Mouse (Mus musculus): ENCODE measurements around the gene Atp5j2.
"Not testable (repeated sequence)": the region's sequence is repeated elsewhere in the genome, so short reads cannot be mapped to it uniquely, and the experiment has no call there.

Atp5j2 gene

GRCm38 (mm10) chr5:145191962-145192361, at the start of gene Atp5j2:
TSS of gene Atp5j2 (minus strand) at chr5:145192062.
- DNase-seq (ENCODE audit: inconsistent age in 2 of 2, low spot score in 1 of 2) = no peak

DNA sequence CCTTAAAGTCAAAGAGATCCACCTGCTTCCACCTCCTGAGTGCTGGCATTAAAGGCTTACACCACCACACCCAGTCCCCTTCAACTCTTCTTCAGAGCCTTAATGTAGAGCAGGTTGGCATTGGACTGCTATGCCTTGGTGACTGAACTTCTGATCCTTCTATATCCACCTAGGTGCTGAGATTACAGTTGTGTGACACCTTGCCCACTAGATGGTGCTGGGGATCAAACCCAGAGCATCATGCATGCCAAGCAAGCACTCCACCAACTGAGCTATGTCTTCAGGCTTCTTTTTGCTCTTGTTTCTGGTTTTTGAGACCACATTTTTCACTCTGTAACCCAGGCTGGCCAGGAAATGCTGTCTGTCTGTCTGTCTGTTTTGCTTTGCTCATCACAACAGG, 42.8 kb upstream of the Atp5j2 start:
- peak in 1 of 2 experiments; percentile 66 for DNase-seq (ENCODE audit: inconsistent age in 2 of 2, low spot score in 1 of 2)

DNA sequence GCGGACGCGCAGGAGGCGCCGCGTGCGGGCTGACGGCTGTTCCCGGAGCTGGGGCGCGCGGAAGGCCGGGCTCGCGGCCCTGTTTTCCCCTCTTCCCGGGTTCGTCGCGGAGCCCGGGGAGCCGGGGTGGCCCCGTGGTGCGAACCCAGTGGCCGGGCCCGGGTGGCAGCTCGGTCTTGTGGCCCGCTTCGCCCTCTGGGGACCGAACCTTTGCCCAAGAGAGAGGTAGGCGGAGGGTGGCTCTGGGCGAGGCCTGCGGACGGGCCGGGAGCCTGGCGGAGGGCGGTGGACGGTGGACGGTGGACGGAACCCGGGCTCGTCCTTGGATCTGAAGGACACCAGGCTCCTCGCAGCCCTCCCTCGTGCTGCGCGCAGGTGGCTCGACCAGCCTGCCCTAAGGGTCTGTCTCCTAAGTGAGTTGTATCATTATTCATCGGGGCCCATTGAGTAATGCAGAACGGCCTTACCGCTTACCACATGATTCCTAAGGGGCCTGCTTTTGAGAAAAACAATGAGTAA, 40.1 kb upstream of the Atp5j2 start:
- no peak for DNase-seq (ENCODE audit: inconsistent age in 2 of 2, low spot score in 1 of 2)

GRCm38 (mm10) chr5:145231367-145231871, 39.6 kb upstream of the Atp5j2 start, which contains the start of gene Zfp655:
TSS of gene Zfp655 (plus strand) at chr5:145231715.
- peak; percentile 98 to 99 for DNase-seq (ENCODE audit: inconsistent age in 2 of 2, low spot score in 1 of 2)

GRCm38 (mm10) chr5:145230641-145231040, 38.8 kb upstream of the Atp5j2 start:
- no peak for DNase-seq (ENCODE audit: inconsistent age in 2 of 2, low spot score in 1 of 2)

- DNase-seq (ENCODE audit: inconsistent age in 2 of 2, low spot score in 1 of 2) = not testable (repeated sequence)
Observed at GRCm38 (mm10) chr5:145229283-145229682, 37.4 kb upstream of the Atp5j2 start.

DNA sequence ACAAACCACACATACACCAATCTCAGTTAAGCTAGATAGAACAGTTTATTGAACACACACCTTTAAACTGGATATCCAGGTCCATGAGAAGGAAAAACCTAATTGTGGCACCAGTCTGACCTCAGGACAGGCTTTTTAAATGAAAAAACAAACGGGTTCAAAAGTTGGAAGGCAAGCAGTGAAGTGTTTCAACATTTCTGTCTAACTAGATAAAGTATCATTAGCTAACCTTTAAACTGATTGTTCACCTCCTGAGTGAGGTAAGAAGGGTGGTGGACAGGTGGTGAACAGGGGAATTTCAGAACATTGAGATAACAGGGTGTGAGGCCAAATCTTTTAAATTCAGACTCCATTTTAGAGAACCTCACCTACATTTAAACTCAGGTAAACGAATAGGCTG, 34.6 kb upstream of the Atp5j2 start:
- no peak for DNase-seq (ENCODE audit: inconsistent age in 2 of 2, low spot score in 1 of 2)

GRCm38 (mm10) chr5:145223395-145223794, 31.5 kb upstream of the Atp5j2 start:
- DNase-seq (ENCODE audit: inconsistent age in 2 of 2, low spot score in 1 of 2) = no peak

DNA sequence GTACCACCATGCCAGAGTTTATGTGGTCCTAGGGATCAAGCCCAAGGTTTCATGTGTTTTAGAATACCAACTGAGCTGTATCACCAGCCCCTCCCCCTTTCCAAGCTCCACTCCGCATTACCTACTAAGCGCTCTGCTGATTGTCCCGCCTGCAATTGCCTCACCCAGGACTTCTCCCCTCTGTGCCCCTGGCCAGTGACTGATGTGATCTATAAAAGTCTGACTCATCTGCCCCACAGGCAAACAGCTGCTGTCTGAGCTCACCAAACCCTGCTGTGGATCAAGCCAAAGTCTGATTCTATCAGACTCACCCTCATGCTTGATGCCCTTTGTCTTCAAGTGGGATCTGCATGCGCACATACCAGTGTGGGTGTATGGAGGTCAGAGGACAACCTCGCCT, 31.0 kb upstream of the Atp5j2 start:
- peak; percentile 59 to 82 for DNase-seq (ENCODE audit: inconsistent age in 2 of 2, low spot score in 1 of 2)

DNA sequence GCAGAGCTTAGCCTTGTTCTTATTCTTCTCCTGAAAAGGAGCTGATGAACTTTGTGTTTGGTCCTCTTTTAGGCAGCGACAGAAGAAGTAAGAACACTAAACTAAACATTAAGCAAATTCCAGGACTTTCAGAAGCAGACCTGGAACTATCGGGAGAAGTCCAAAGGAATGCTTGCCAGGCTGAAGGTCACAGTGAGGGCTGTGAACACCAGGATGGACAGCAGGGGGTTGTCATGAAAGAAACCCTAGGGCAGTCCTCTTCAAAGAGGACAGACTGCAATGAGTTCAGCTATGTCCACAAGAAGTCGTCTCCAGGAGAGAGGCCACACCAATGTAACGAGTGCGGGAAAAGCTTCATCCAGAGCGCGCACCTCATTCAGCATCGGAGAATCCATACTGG, 28.1 kb upstream of the Atp5j2 start:
- DNase-seq (ENCODE audit: inconsistent age in 2 of 2, low spot score in 1 of 2) = no peak

GRCm38 (mm10) chr5:145218671-145219070, 26.8 kb upstream of the Atp5j2 start:
- DNase-seq (ENCODE audit: inconsistent age in 2 of 2, low spot score in 1 of 2) = no peak

DNA sequence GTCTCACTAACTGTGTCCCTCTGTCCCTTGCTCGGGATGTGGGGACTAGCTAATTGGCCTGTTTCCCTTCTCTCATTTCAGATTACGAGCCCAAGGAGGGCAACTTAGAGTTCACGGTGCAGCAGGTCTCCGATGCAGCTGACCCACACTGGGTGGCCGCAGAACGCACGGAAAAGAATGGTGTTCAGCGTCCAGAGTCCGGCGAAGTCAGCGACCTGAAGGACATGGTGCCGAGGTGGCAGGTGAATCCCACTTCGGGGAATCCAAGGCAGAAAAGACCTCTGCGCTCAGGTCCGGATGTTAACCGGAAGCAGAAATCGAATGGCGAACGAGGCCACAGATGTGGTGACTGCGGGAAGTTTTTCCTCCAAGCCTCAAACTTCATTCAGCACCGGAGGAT, 26.3 kb upstream of the Atp5j2 start:
- no peak for DNase-seq (ENCODE audit: inconsistent age in 2 of 2, low spot score in 1 of 2)

GRCm38 (mm10) chr5:145217746-145218145, 25.9 kb upstream of the Atp5j2 start:
- DNase-seq (ENCODE audit: inconsistent age in 2 of 2, low spot score in 1 of 2) = no peak

- peak in 1 of 2 experiments; percentile 72 for DNase-seq (ENCODE audit: inconsistent age in 2 of 2, low spot score in 1 of 2)
Observed at GRCm38 (mm10) chr5:145214679-145215078, 22.8 kb upstream of the Atp5j2 start.

DNA sequence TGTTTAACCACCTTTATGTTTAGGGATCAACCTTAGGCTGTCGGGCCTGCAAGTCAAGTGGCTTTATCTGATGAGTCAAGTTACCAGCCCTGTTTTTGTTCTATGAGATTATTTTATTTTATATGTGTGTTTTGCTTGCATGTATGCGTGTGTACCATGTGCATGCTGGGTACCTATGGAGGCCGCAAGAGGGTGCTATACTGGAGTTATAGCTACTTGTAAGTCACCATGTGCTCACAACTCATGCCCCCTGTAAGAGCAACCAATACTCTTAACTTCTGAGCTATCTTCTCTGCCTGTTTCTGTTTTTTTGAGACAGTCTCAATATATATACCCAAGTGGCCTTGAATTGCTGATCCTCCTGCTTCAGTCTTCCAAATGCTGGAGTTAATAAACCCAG, 21.6 kb upstream of the Atp5j2 start:
- DNase-seq (ENCODE audit: inconsistent age in 2 of 2, low spot score in 1 of 2) = no peak

GRCm38 (mm10) chr5:145212216-145212615, 20.4 kb upstream of the Atp5j2 start:
- DNase-seq (ENCODE audit: inconsistent age in 2 of 2, low spot score in 1 of 2) = no peak

GRCm38 (mm10) chr5:145211340-145211739, 19.5 kb upstream of the Atp5j2 start:
- no peak for DNase-seq (ENCODE audit: inconsistent age in 2 of 2, low spot score in 1 of 2)

GRCm38 (mm10) chr5:145208391-145208790, 16.5 kb upstream of the Atp5j2 start:
- DNase-seq (ENCODE audit: inconsistent age in 2 of 2, low spot score in 1 of 2) = not testable (repeated sequence)

DNA sequence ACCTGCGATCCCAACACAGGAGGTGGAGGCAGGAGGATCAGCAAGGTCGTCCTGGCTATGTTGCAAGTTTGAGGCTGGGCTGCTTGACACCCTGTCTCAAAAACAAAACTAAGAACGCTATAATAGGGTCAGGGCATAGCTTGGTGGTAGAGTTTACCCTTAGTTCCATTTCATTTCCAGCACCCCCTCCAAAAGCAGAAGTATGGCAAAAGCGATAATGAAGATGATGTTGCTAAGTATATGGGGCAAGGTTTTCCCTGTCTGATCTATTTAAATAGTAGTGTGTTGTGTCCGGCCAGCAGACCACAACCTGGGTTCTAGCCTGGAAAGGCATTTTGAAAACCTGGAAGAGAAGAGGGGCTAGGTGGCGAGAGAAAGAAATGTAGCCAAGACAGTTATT, 16.1 kb upstream of the Atp5j2 start:
- DNase-seq (ENCODE audit: inconsistent age in 2 of 2, low spot score in 1 of 2) = no peak

GRCm38 (mm10) chr5:145207385-145207784, 15.5 kb upstream of the Atp5j2 start:
- DNase-seq (ENCODE audit: inconsistent age in 2 of 2, low spot score in 1 of 2) = no peak

- peak in 1 of 2 experiments; percentile 68 for DNase-seq (ENCODE audit: inconsistent age in 2 of 2, low spot score in 1 of 2)
Observed at GRCm38 (mm10) chr5:145205041-145205440, 13.2 kb upstream of the Atp5j2 start.

DNA sequence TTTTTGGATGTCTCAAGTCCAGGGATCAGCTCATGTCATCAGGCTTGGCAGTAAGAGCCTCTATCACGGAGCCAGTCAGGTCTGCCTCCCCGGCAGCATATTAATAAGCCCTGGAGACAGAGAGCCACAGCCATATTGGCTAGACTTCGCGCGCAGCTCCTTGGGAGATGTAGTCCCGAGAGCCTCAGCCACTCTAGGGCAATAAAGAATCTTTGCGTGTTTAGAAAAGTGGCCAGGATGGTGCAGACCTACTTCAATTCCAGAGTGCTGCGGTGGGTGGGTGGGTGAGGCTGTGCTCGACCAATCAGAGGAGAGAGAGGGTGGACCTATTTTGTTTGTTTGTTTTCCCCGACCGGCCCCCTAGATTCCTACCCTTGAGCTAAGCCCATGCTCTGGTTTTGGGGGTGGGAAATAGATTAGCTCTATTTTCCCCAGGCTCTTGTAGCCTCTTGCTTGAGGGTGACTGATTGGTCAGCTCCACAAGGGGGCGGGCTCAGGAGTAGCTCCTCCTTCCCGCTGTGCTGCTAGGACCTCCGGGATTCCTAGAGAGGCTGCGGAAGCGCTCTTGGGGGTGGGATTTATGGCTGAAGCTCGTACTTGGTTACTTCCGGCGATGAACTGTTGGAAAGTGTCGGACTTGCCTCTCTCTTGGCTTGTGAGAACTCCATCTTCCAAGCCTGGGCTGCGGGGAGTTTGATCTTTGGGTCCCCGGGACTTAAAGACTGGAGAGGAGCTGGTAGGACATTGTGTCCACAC, 12.3 kb upstream of the Atp5j2 start, which contains the start of gene Zkscan5:
Zkscan5 (plus strand) TSS at position 627 of the 756 bp plus-strand sequence.
- DNase-seq (ENCODE audit: inconsistent age in 2 of 2, low spot score in 1 of 2) = peak; percentile 99

All from adrenal gland, adult (tissue).